Mouse (Mus musculus): Measurements from ENCODE around the gene Cmbl. TPM values are rescaled to one million over a fixed set of nuclear protein-coding genes. Genes with fewer than 3 reads are reported as not detected.
A peak's percentile ranks its signal among the peaks of the same experiment; 100 is the strongest.

Cmbl gene
- polyA plus RNA-seq, 1 experiment from 2014 or later, result 12.2 TPM

GRCm38 (mm10) chr15:31531446-31532330, 33.5 kb upstream of the Cmbl start:
- H3K4me3 ChIP-seq (ENCODE audit: low read length), result peak overlapping the region; percentile 95
- H3K27me3 ChIP-seq (ENCODE audit: control insufficient read depth, insufficient read depth, low read length), result no peaks in the 10 kb centered on the region
- peak overlapping the region; percentile 95 for H3K9ac ChIP-seq (ENCODE audit: low read length)
- H3K27ac ChIP-seq (ENCODE audit: low read length), result peak overlapping the region; percentile 97
- no peaks in the 10 kb centered on the region for H3K9me3 ChIP-seq (replicated peaks; ENCODE audit: control insufficient read depth, low read length)
- no peak for ATAC-seq (replicated peaks; ENCODE audit: extremely low read depth, insufficient read depth, low FRiP score)
- H3K4me2 ChIP-seq (ENCODE audit: low read depth, low read length), result peak overlapping the region; percentile 78
- H3K36me3 ChIP-seq (ENCODE audit: control insufficient read depth, insufficient read depth), result peaks cover 5% of the 10 kb centered on the region
- 14% methylated on average over 16 of the region's 16 CpGs for WGBS
- peaks cover 10% of the 10 kb centered on the region for H3K4me1 ChIP-seq (ENCODE audit: control insufficient read depth, insufficient read depth, low read length)

- Histone ChIP-seq H3K4me3 (ENCODE audit: low read length) (no peak overlapping the region), H3K27me3 (ENCODE audit: control insufficient read depth, insufficient read depth, low read length) (no peaks in the 10 kb centered on the region), H3K9me3 (replicated peaks; ENCODE audit: control insufficient read depth, low read length) (no peaks in the 10 kb centered on the region), H3K27ac (ENCODE audit: low read length) (no peak overlapping the region), H3K4me2 (ENCODE audit: low read depth, low read length) (no peak overlapping the region), H3K36me3 (ENCODE audit: control insufficient read depth, insufficient read depth) (peaks cover 1% of the 10 kb centered on the region), H3K9ac (ENCODE audit: low read length) (no peak overlapping the region), H3K4me1 (ENCODE audit: control insufficient read depth, insufficient read depth, low read length) (peaks cover 10% of the 10 kb centered on the region)
- 95% methylated on average over 2 of the region's 2 CpGs for WGBS
- ATAC-seq (replicated peaks; ENCODE audit: extremely low read depth, insufficient read depth, low FRiP score), result no peak
Observed at GRCm38 (mm10) chr15:31532331-31533021, 32.7 kb upstream of the Cmbl start.

- H3K4me3 ChIP-seq (ENCODE audit: low read length), result no peak overlapping the region
- WGBS, result 80% methylated on average over 2 of the region's 2 CpGs
- ATAC-seq (replicated peaks; ENCODE audit: extremely low read depth, insufficient read depth, low FRiP score), result no peak
- H3K36me3 ChIP-seq (ENCODE audit: control insufficient read depth, insufficient read depth), result no peaks in the 10 kb centered on the region
- no peak overlapping the region for H3K4me2 ChIP-seq (ENCODE audit: low read depth, low read length)
- H3K27me3 ChIP-seq (ENCODE audit: control insufficient read depth, insufficient read depth, low read length), result no peaks in the 10 kb centered on the region
- H3K9me3 ChIP-seq (replicated peaks; ENCODE audit: control insufficient read depth, low read length), result no peaks in the 10 kb centered on the region
- H3K4me1 ChIP-seq (ENCODE audit: control insufficient read depth, insufficient read depth, low read length), result peaks cover 10% of the 10 kb centered on the region
- H3K27ac ChIP-seq (ENCODE audit: low read length), result no peak overlapping the region
- H3K9ac ChIP-seq (ENCODE audit: low read length), result no peak overlapping the region
Observed at GRCm38 (mm10) chr15:31533529-31533928, 31.7 kb upstream of the Cmbl start.

- ATAC-seq (replicated peaks; ENCODE audit: extremely low read depth, insufficient read depth, low FRiP score), result no peak
Observed at GRCm38 (mm10) chr15:31534421-31535258, 30.5 kb upstream of the Cmbl start.

GRCm38 (mm10) chr15:31535259-31535855, 29.8 kb upstream of the Cmbl start:
- WGBS, result 38% methylated on average over 8 of the region's 8 CpGs
- no peak overlapping the region for H3K27ac ChIP-seq (ENCODE audit: low read length)
- H3K9me3 ChIP-seq (replicated peaks; ENCODE audit: control insufficient read depth, low read length), result no peaks in the 10 kb centered on the region
- no peaks in the 10 kb centered on the region for H3K36me3 ChIP-seq (ENCODE audit: control insufficient read depth, insufficient read depth)
- H3K4me1 ChIP-seq (ENCODE audit: control insufficient read depth, insufficient read depth, low read length), result peaks cover 6% of the 10 kb centered on the region; the same call in 1 of the 2 replicates
- no peak for ATAC-seq (replicated peaks; ENCODE audit: extremely low read depth, insufficient read depth, low FRiP score)
- no peak overlapping the region for H3K4me2 ChIP-seq (ENCODE audit: low read depth, low read length)
- H3K9ac ChIP-seq (ENCODE audit: low read length), result no peak overlapping the region
- H3K27me3 ChIP-seq (ENCODE audit: control insufficient read depth, insufficient read depth, low read length), result no peaks in the 10 kb centered on the region
- H3K4me3 ChIP-seq (ENCODE audit: low read length), result no peak overlapping the region

More at GRCm38 (mm10) chr15:31534421-31535258, 30.5 kb upstream of the Cmbl start:
- no peaks in the 10 kb centered on the region for H3K27me3 ChIP-seq (ENCODE audit: control insufficient read depth, insufficient read depth, low read length)
- H3K9ac ChIP-seq (ENCODE audit: low read length), result no peak overlapping the region
- H3K4me1 ChIP-seq (ENCODE audit: control insufficient read depth, insufficient read depth, low read length), result peaks cover 4% of the 10 kb centered on the region; the same call in 1 of the 2 replicates
- no peak overlapping the region for H3K4me3 ChIP-seq (ENCODE audit: low read length)
- H3K36me3 ChIP-seq (ENCODE audit: control insufficient read depth, insufficient read depth), result no peaks in the 10 kb centered on the region
- H3K9me3 ChIP-seq (replicated peaks; ENCODE audit: control insufficient read depth, low read length), result no peaks in the 10 kb centered on the region
- no peak overlapping the region for H3K4me2 ChIP-seq (ENCODE audit: low read depth, low read length)
- no peak overlapping the region for H3K27ac ChIP-seq (ENCODE audit: low read length)
- 74% methylated on average over 7 of the region's 7 CpGs for WGBS

GRCm38 (mm10) chr15:31536051-31536737, 29.0 kb upstream of the Cmbl start:
- H3K27me3 ChIP-seq (ENCODE audit: control insufficient read depth, insufficient read depth, low read length), result no peaks in the 10 kb centered on the region
- H3K9me3 ChIP-seq (replicated peaks; ENCODE audit: control insufficient read depth, low read length), result no peaks in the 10 kb centered on the region
- H3K4me1 ChIP-seq (ENCODE audit: control insufficient read depth, insufficient read depth, low read length), result peaks cover 9% of the 10 kb centered on the region; the same call in 1 of the 2 replicates
- H3K4me2 ChIP-seq (ENCODE audit: low read depth, low read length), result no peak overlapping the region
- WGBS, result 32% methylated on average over 7 of the region's 7 CpGs
- no peak overlapping the region for H3K4me3 ChIP-seq (ENCODE audit: low read length)
- ATAC-seq (replicated peaks; ENCODE audit: extremely low read depth, insufficient read depth, low FRiP score), result no peak
- H3K27ac ChIP-seq (ENCODE audit: low read length), result no peak overlapping the region
- no peak overlapping the region for H3K9ac ChIP-seq (ENCODE audit: low read length)
- H3K36me3 ChIP-seq (ENCODE audit: control insufficient read depth, insufficient read depth), result no peaks in the 10 kb centered on the region

- peaks cover 14% of the 10 kb centered on the region for H3K4me1 ChIP-seq (ENCODE audit: control insufficient read depth, insufficient read depth, low read length)
- H3K9me3 ChIP-seq (replicated peaks; ENCODE audit: control insufficient read depth, low read length), result no peaks in the 10 kb centered on the region
- H3K27ac ChIP-seq (ENCODE audit: low read length), result no peak overlapping the region
- H3K4me2 ChIP-seq (ENCODE audit: low read depth, low read length), result no peak overlapping the region
- no peak for ATAC-seq (replicated peaks; ENCODE audit: extremely low read depth, insufficient read depth, low FRiP score)
- H3K36me3 ChIP-seq (ENCODE audit: control insufficient read depth, insufficient read depth), result no peaks in the 10 kb centered on the region
- H3K4me3 ChIP-seq (ENCODE audit: low read length), result no peak overlapping the region
- no peaks in the 10 kb centered on the region for H3K27me3 ChIP-seq (ENCODE audit: control insufficient read depth, insufficient read depth, low read length)
- WGBS, result 91% methylated on average over 2 of the region's 2 CpGs
- H3K9ac ChIP-seq (ENCODE audit: low read length), result no peak overlapping the region
Observed at GRCm38 (mm10) chr15:31537706-31538105, 27.5 kb upstream of the Cmbl start.

GRCm38 (mm10) chr15:31538346-31538745, 26.8 kb upstream of the Cmbl start:
- Histone ChIP-seq H3K27me3 (ENCODE audit: control insufficient read depth, insufficient read depth, low read length) (no peaks in the 10 kb centered on the region), H3K9me3 (replicated peaks; ENCODE audit: control insufficient read depth, low read length) (no peaks in the 10 kb centered on the region), H3K4me1 (ENCODE audit: control insufficient read depth, insufficient read depth, low read length) (peaks cover 19% of the 10 kb centered on the region), H3K36me3 (ENCODE audit: control insufficient read depth, insufficient read depth) (no peaks in the 10 kb centered on the region), H3K27ac (ENCODE audit: low read length) (no peak overlapping the region), H3K4me3 (ENCODE audit: low read length) (no peak overlapping the region), H3K4me2 (ENCODE audit: low read depth, low read length) (no peak overlapping the region), H3K9ac (ENCODE audit: low read length) (no peak overlapping the region)
- ATAC-seq (replicated peaks; ENCODE audit: extremely low read depth, insufficient read depth, low FRiP score), result no peak
- 83% methylated on average over 3 of the region's 3 CpGs for WGBS

All from heart, embryonic 16.5 days (tissue).